Mouse (Mus musculus) cerebellum, postnatal 4 days (tissue): Measurements from ENCODE around the gene Map4k5.
A peak's percentile ranks its signal among the peaks of the same experiment; 100 is the strongest.

Source experiments
- DNase-seq, 2 experiments: peaks; one replicate each; pipeline ENCODE4 v3.0.0; 2022; ENCODE audit warnings: low spot score in 2 of 2, mixed read lengths in 1 of 2

Gene Map4k5

DNA sequence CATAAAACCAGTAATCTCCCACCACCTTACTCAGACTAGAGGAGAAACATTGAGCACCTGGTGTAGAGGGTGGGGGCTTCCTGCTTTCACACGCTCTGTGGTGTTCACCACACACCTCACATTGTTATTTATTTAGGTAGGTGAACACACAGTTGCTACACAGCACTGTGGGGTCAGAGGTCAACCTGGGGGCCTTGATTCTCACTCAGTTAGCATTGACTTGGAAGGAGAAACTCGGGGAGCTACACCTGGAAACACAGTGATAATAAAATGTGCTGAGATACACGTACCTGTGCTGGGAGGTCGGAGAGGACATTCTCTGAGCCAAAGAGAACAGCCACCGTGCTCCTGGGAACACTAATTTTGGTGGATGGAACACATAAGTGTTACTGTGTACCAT is 104.6 kb downstream of the Map4k5 start:
- DNase-seq = no peak

DNA sequence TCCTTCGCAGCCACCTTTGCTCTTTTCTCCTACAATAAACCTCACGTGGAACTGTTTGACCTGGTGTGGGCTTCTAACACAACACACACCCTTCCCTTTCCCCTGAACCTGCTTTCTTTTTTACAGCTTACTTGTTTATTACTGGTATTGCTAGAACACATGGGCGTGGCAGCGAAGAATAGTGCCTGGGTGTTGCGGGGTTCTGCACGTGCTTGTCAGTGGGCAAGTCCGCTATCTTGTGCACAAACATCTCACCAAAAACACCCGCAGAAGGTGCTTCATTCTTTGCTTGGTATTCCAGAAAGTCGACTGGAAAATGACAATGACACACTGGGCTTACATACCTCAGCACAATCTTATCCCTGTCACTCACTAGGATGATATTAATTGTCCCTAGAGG is 107.5 kb downstream of the Map4k5 start:
- DNase-seq = no peak

DNA sequence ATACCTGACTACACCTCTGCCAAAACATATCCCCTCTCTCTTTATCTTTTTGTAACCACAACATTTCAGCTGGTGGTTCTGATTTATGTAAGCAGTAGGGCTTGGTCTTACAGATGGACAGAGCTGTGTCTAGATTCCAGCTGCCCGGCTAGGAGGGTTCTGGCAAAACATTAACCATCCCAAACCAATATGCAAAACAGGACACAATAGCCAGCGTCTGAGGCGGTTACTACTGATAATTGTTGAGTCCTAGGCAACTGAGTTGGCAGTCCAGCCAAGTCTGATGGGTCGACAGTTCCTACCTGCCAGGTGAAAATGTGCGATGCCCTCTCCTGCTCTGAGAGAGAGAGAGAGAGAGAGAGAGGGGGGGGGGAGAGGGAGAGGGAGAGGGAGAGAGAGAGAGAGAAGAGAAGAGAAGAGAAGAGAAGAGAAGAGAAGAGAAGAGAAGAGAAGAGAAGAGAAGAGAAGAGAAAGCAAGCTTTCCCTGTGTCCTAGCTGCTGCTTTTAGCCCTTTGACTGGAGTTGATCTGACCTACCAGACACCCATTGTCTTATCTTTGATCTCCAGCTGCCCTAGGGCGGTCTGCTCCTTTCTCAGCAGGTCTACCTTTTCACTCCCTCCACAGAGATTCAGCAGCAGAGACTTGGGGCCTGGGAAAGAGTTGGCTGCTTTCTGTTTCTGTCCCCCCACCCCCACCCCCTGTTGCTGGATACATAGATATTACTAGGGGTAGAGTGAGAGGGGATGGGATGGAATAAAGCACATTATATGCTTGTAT is 109.6 kb downstream of the Map4k5 start:
- no peak for DNase-seq

DNA sequence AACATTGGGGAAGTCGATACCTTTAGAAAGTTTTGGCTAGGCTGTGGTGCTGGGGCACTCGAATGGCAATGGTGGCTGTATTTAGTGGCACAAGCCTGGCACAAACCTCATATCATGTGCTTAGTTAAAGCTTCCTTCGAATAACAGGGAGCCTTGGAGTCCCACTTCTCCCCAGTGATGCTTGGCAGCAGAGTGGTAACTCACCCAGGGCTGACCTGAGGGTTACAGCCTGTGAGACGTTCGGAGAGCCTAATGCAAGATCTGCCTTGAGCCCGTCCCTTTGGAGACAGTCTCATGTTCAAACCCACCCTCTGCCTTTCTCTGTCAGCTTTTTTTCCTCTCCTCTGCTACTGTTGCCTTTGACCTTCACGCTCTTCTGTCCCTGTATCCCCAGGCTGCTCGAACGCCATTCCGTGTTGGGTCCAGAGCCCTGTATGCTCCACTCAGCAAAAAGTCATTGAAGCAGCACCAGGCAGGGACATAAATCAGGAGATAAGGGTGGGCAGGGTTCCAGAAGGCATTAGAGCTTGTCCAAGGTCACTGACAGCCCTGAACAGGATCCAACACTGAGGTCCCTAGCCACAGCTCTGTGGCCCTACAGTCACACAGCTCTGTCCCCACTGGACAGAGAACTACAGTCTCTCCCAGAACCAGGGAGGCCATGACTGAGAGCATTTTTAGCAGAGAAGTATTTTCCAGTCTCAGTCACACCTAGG is 110.9 kb downstream of the Map4k5 start:
- no peak for DNase-seq

DNA sequence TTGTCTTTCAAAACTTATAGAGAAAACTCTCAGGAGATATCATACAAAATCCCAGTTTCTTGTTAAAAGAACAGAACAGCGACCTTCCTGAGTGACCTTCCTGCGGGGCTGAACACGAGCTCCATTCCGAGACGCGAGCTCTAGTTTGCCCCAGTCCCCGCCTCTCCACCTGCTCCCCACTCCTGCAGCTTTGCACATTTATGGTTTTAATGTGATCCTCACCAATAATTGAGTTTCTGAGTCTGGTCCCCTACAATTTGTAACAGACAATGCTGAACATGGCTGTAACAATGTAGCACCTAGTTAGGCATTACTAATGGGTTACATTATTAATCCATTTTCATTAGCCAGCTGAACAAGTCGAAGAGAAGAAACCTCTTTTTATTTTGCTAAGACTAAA is 111.5 kb downstream of the Map4k5 start:
- DNase-seq = no peak

DNA sequence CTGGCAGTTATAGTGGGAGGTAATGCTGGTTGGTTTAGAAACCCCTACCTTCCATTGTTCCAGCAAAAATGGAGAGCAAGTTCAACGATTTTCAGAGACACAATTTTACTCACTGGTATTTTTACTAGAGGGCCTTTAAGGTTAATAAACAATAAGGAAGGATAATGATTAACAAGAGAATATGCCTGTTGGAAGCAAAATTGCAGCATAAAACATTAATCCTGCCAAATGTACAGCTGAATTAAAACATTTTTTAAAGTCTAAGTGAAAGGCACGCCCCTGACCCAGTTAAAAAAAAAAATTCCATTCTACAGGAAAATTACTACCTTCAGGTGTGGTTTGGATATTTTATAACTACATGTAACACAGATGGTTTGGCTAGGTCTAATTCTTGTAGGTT is 115.0 kb downstream of the Map4k5 start:
- DNase-seq = no peak

DNA sequence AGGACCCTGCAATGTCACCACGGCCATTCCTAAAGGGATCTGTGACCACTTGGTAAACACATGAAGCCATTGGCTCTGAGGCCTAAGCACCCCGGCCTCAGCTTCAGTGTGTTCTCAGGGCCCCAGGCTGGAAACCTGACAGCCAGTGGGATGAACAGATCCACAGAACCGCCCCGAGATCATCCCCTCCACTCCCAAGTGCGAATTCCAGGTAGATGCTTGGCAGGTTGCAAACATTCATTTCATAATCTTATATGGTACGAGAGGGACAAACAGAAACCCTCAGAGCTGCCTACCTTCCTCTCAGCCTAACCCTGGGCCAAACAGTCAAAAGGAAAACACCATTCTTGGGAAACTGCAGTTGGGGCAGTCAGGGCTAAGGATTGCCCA is 115.7 kb downstream of the Map4k5 start:
- DNase-seq = no peak

DNA sequence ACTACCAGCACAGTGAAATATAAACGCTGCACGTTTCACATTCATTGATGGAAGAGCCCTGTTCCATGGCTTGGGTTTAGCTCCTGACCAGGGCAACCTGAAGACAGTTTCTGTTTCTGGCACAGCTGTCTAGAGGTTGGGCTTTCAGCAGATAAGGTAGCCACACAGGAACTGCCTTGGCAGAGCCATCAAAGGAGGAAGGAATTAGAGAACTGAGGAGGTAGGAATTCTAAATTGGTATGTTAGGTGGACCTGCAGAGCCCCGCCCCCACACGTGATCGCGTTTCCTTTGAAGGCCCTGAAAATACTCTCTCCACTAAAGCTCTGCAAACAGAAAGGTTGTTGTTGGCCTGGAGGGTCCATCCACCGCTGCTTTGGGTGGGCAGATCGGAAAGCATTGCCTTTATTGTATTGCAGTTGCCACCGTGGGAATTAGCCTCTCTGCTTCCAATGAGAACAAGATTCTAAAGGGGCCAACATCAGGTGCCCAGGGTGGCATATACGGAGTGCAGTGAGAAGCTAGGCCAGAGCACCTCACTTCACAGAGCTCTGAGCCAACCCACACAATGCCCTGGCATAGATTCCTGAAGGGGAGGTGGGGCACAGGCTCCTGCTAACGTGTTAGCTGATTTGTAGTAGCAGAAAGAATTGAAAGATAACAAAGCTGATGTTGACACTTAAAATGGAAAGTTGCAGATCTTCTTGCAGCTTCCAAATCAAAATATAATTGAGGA is 116.2 kb downstream of the Map4k5 start:
- no peak for DNase-seq

DNA sequence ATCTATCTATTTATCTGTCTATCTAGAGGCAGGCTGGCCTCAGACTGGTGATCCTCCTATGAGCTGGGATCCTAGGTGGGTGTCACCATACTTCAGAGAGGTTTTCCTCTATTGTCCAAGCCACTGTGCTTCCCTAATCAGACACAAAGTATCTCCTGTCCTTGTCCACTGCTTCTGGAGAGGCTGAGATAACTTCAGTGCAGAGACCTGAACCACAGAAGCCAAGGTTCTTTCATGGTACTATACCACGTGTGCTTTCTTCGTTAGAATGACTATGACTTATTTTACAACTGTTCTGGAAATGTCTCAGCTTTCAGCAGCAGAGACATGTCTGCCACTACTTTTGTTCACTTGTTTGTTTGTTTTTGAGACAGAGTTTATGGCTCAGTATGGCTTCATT is 124.2 kb downstream of the Map4k5 start:
- DNase-seq = no peak

DNA sequence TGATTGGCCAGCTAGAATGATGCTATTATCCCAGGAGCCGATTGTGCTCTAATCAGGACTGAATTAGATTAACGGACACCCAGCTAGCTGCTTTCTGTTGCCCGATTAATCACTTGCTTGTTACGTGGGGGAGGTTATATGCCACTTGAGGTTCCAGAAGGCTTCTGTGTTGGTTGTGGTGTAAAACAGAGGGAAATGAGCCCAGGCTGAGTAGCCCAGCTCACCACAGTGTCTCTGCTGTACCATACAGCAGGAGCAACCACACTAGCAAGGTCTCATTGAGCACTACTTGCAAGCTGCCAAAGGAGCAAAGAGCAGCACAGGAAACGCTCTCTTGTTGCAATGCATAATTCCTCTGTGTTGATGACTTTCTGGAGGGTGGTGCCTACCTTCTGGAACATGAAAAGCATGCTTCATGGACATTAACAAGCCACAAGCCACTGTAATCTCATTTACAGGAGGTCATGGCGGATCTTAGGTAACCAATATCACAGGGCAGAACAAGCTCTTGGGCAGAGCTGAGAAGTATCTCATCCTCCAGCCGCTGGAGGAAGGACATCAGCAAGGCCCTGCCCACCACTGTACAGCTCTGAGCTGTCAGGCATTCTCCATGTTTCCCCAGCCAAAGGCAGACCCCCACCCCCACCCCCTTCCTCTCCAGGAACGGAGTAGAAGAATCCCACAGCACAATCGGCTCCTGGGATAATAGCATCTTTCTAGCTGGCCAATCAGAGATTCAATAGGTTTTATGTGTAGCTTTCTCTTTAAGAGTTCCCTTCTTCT is 125.3 kb downstream of the Map4k5 start:
- DNase-seq = no peak

DNA sequence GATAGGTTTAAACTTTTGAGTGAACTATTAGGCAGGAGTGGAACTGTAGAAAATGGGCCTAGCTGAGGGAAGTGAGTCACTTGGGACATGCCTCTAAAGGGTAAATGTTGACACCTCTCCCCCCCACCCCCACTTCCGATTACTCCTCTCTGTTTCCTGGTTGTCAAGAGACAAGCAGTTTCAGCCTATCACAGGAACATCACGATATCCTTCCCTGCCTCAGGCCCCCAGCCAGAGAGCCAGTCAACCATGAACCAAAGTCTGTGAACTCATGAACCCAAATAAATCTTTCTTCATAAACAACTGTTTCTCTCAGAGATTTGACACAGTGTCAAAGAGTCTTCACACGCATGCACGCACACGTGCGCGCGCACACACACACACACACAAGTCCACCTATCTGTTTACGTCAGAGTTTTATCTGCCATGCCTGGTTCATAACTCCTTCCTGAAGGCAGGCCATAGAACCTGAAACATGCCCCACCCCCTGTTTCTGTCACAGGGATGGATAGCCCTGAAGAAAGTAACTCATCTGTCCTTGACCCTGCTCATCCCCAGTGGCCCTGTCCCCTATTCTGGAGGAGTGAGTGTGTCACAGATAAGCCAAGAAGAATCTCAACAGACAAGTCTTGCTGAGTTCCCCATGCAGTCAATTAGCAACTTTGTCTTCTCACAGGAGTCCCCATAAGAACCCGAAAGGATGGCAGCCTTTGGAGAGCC is 126.7 kb downstream of the Map4k5 start:
- DNase-seq = no peak

DNA sequence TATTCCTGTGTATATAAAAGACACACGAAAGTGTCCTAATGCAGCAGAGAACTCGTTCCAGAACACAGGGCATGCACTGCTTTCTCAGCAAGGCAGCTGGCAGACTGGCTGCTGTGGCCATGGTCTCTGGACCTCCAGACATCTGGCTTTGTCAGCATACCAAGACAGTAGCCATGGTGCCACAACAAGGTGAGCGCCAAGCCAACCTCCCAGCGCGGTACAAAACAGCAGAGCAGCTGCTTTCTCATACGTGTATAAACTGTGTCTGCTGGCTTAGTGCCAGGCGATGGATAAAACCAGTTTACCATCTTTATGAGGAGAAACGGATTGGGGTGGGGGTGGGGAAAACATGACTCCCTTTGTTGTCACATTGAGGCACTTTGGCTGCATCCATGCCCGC is 127.5 kb downstream of the Map4k5 start:
- DNase-seq = no peak

DNA sequence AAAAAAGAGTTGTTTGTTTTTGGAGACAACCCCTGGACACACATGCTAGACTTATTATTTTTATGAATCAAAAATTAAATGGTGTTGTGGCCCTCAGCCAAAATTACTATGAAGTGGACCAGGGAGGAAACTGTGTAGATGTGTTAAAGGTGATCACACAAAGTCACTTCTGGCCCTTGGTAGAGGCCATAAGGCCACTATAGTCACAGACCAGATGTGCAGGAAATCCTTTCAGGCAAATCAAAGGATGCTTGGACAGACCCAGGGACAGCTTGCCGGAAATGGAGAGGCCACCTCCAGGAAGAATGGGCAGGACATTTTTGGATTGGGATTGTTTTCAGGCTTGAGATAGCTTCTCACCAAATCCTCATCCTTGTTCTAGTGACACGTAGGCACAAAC is 131.4 kb downstream of the Map4k5 start:
- DNase-seq = no peak

DNA sequence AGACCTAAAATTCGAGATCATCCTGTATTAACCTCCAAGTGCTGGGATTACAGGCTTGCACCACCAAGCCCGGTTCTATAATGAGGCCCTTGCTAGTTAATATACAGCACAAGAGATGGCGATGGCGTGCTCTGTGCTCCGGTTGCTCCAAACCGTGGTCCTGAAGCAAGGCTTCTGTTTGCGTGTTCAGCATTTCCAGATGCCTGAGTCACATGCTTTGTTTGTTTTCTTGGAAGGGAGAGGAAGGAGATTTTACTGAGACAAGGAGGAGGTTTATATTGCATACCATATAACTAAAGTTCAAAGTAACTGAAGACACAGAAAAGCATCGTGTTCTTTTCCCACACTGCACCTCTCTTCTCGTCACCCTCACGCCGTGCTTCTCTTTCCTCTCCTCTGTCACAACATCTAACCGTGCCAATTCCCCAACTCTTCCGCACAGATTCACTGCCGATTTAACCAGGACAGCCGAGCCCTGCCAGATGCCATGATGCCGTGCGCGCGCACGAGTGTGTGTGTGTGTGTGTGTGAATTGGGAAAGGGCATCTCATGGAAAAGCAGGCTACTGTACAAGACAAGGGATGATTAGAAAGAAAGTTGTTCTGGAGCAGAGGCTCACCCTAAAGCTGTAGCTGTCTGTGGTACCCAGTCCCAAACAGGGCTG is 132.1 kb downstream of the Map4k5 start:
- no peak for DNase-seq

DNA sequence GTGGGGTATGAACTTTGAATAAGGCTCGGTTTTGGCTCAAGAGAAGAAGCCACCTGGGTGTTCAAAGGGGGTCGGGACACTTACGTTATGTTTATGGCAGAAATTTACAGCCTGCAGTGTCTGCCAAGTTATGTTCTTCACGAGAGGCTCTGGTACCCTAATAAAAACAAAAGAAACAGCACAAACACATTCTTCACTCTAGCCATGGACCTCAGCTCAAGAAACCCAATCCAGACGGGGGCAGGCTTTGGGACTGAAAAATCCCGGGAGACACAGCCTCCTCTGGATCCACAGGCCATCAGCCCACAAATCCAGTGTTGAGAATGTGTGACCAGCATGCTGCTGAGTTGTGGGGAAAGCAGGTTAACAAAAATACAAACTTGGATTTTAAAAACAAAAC is 133.0 kb downstream of the Map4k5 start:
- no peak for DNase-seq

DNA sequence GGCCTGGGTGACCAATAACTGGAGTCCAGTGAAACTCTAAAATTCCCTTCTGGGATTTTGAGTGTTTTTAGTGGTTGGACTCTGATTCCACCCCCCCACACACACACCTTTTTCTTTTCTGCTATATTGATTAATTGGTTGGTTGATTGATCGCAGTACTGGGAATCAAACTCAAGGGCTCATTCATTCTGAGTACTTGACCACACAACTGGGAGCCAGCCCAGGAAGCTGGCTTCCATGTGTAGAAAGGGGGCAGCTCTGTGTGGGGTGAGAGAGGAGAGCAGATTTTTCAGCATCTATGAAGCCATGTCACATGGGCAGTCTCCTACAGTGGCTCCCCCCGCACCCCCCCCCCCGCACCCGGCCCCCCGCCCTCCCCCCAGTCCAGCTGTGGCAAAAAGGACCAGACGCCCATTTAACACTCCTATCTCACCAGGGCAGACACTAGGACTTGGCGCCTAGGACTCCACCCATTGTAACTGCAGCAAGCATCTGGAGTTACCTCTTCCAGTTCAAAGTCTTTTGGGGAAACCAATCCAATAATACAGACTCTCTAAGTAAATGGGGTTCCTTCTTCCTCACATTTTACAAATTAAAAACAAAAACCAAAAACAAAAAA is 133.6 kb downstream of the Map4k5 start:
- no peak for DNase-seq

DNA sequence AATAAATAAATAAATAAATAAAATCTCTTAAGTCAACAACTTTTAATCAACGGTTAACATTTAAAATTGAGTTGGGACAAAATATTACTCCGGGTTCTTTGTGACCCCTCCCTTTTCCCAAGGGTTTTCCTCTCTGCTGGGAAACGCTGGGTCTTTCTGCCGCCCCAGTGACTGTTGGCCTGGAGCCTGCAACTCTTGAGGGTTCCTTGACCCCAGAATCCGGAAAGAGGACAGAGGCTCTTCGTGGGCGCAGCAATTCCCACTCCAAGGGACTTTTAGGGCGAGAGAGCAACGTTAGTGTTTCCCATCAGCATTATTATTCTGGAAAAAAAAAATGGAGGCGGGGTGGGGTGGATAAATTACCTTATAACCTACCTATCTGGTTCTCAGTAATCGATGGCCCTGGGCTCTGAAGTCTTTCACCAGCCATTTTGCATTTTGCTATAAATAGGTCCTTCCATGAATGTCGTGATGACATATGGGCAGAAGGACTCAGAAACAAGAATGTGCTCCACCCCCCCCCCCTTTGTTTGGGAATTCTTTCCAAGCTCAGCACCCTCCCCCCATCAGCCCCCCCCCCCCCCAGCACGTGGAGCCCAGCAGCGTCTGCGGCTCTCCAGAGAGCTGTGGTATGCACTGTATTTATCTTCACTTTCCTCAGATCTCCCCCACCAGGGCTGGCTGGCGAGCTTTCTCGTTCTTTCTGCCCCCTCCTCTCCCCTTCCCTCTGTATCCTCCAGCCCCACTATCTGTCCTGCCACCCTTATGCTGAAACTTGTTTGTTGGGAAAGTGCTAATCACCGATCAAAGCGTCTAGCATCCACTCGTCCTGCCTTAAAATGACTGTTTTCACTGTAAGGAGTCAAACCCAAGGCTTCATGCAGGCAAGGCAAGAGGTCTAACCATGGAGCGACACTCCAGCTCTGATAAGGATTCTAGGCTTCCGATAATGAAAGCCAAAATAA is 134.5 kb downstream of the Map4k5 start:
- no peak for DNase-seq

DNA sequence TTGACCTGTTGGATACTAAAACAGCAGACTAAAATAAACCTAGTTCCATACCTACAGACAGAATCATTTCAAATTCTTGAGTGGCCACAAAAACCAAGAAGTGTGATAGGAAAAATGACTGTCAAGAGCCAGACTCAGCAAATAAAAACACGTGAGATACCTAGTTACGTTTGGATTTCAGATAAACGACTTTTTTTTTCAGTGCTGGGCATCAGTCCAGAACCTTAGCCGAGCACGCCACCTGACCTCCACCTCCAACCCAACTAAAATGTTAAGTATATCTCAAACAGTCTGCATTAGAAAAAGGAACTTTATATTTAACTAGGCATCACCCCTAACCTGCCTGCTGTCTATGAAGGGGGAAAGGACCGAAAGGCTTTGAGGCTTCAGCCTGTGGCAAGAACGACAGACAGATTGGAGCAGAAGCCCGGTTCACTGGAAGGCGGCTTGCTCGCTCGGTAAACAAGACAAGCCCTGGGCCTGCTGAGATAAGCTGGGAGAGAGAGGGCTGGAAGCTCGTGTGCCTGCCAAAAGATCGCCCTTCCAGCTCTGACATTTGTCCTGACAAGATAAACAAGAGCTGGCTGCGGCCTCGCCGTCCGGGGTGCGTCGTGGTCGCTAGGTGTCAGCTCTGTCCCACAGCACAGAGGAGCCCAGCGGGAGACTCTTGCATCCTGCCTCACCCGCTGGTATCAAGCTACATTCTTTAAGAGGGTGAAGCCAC is 135.4 kb downstream of the Map4k5 start:
- peak in 1 of 2 experiments; percentile 69 for DNase-seq
